Mouse (Mus musculus): ENCODE measurements around the gene Rce1. TPM values are rescaled to one million over a fixed set of nuclear protein-coding genes. Genes with fewer than 3 reads are reported as not detected.

Gene Rce1
- polyA plus RNA-seq, 1 experiment from 2014 or later: 74.4 TPM

GRCm38 (mm10) chr19:4612181-4612961, 13.1 kb downstream of the Rce1 start:
- 87% methylated on average over 19 of the region's 19 CpGs for WGBS
- Histone ChIP-seq H3K9me3 (no peaks in the 10 kb centered on the region), H3K27ac (no peak overlapping the region), H3K4me1 (peaks cover 29% of the 10 kb centered on the region), H3K27me3 (no peaks in the 10 kb centered on the region), H3K9ac (no peak overlapping the region), H3K4me2 (0 out of 2 replicates have a peak overlapping the region, but pooled peaks have one; percentile 1), H3K4me3 (no peak overlapping the region), H3K36me3 (peaks cover 20% of the 10 kb centered on the region)
- no peak for ATAC-seq (ENCODE audit: borderline replicate concordance, extremely low read depth, low FRiP score, low TSS enrichment)

GRCm38 (mm10) chr19:4610109-4610508, 15.3 kb downstream of the Rce1 start:
- no peak overlapping the region for H3K4me2 ChIP-seq
- no peak overlapping the region for H3K9ac ChIP-seq
- peaks cover 20% of the 10 kb centered on the region for H3K36me3 ChIP-seq
- H3K4me1 ChIP-seq: peaks cover 22% of the 10 kb centered on the region
- no peaks in the 10 kb centered on the region for H3K9me3 ChIP-seq
- ATAC-seq (ENCODE audit: borderline replicate concordance, extremely low read depth, low FRiP score, low TSS enrichment): no peak
- H3K27ac ChIP-seq: no peak overlapping the region
- 41% methylated on average over 4 of the region's 4 CpGs for WGBS
- no peak overlapping the region for H3K4me3 ChIP-seq
- no peaks in the 10 kb centered on the region for H3K27me3 ChIP-seq

GRCm38 (mm10) chr19:4608511-4608910, 16.9 kb downstream of the Rce1 start:
- no peak for ATAC-seq (ENCODE audit: borderline replicate concordance, extremely low read depth, low FRiP score, low TSS enrichment)
- Histone ChIP-seq H3K4me2 (no peak overlapping the region), H3K4me1 (peaks cover 20% of the 10 kb centered on the region), H3K9ac (no peak overlapping the region), H3K36me3 (peaks cover 20% of the 10 kb centered on the region), H3K9me3 (no peaks in the 10 kb centered on the region), H3K27me3 (no peaks in the 10 kb centered on the region), H3K27ac (no peak overlapping the region), H3K4me3 (no peak overlapping the region)
- WGBS: 81% methylated on average over 4 of the region's 4 CpGs

- H3K27me3 ChIP-seq: no peaks in the 10 kb centered on the region
- no peak overlapping the region for H3K4me2 ChIP-seq
- peaks cover 8% of the 10 kb centered on the region for H3K36me3 ChIP-seq
- no peak overlapping the region for H3K27ac ChIP-seq
- WGBS: 91% methylated on average over 12 of the region's 12 CpGs
- ATAC-seq (ENCODE audit: borderline replicate concordance, extremely low read depth, low FRiP score, low TSS enrichment): no peak
- peaks cover 13% of the 10 kb centered on the region; the same call in 1 of the 2 replicates for H3K4me1 ChIP-seq
- H3K9ac ChIP-seq: no peak overlapping the region
- H3K4me3 ChIP-seq: no peak overlapping the region
- no peaks in the 10 kb centered on the region for H3K9me3 ChIP-seq
These were observed 18.0 kb downstream of the Rce1 start for GRCm38 (mm10) chr19:4607406-4607805.

DNA sequence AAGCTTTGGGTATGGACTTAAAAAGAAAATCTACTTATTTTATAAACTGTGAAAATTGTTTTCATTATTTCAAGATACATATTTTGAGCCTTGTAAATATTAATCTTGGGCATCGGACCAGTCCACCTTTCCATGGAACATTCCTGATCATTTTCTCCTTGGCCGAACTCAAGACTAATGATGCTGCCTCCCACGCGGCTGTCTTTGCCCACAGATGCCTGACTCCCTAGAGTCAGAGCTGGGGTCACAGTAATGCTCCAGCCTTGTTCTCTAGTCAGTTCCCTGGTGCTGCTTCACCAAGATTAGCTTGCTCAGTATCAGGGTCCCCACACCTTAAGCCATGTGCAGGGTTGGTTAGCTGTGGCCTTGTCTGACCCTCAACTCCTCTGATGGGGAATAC, 19.8 kb downstream of the Rce1 start:
- Histone ChIP-seq H3K27ac (no peak overlapping the region), H3K4me2 (no peak overlapping the region), H3K9me3 (no peaks in the 10 kb centered on the region), H3K36me3 (no peaks in the 10 kb centered on the region), H3K27me3 (no peaks in the 10 kb centered on the region), H3K4me1 (peaks cover 13% of the 10 kb centered on the region; the same call in 1 of the 2 replicates), H3K4me3 (no peak overlapping the region), H3K9ac (no peak overlapping the region)
- ATAC-seq (ENCODE audit: borderline replicate concordance, extremely low read depth, low FRiP score, low TSS enrichment): no peak
- 65% methylated on average over 4 of the region's 4 CpGs for WGBS

- H3K27me3 ChIP-seq: no peaks in the 10 kb centered on the region
- ATAC-seq (ENCODE audit: borderline replicate concordance, extremely low read depth, low FRiP score, low TSS enrichment): peak; percentile 56
- H3K4me1 ChIP-seq: peaks cover 13% of the 10 kb centered on the region; the same call in 1 of the 2 replicates
- 0 out of 2 replicates have a peak overlapping the region, but pooled peaks have one; percentile 16 for H3K4me2 ChIP-seq
- H3K9ac ChIP-seq: no peak overlapping the region
- 37% methylated on average over 24 of the region's 24 CpGs for WGBS
- no peaks in the 10 kb centered on the region for H3K36me3 ChIP-seq
- no peak overlapping the region for H3K4me3 ChIP-seq
- no peak overlapping the region for H3K27ac ChIP-seq
- no peaks in the 10 kb centered on the region for H3K9me3 ChIP-seq
These were observed 21.4 kb downstream of the Rce1 start for GRCm38 (mm10) chr19:4603801-4604723.

- H3K4me3 ChIP-seq: no peak overlapping the region
- no peaks in the 10 kb centered on the region for H3K27me3 ChIP-seq
- WGBS: 82% methylated on average over 20 of the region's 20 CpGs
- no peak for ATAC-seq (ENCODE audit: borderline replicate concordance, extremely low read depth, low FRiP score, low TSS enrichment)
- H3K4me2 ChIP-seq: no peak overlapping the region
- H3K36me3 ChIP-seq: no peaks in the 10 kb centered on the region
- H3K9ac ChIP-seq: no peak overlapping the region
- no peak overlapping the region for H3K27ac ChIP-seq
- no peaks in the 10 kb centered on the region for H3K9me3 ChIP-seq
- H3K4me1 ChIP-seq: peaks cover 13% of the 10 kb centered on the region; the same call in 1 of the 2 replicates
These were observed 23.0 kb downstream of the Rce1 start for GRCm38 (mm10) chr19:4602459-4602858.

- H3K4me3 ChIP-seq: no peak overlapping the region
- no peaks in the 10 kb centered on the region for H3K27me3 ChIP-seq
- H3K4me2 ChIP-seq: no peak overlapping the region
- H3K9ac ChIP-seq: no peak overlapping the region
- H3K27ac ChIP-seq: no peak overlapping the region
- no peaks in the 10 kb centered on the region for H3K9me3 ChIP-seq
- 40% methylated on average over 2 of the region's 2 CpGs for WGBS
- H3K36me3 ChIP-seq: no peaks in the 10 kb centered on the region
- H3K4me1 ChIP-seq: no peaks in the 10 kb centered on the region
- ATAC-seq (ENCODE audit: borderline replicate concordance, extremely low read depth, low FRiP score, low TSS enrichment): no peak
These were observed 29.4 kb downstream of the Rce1 start for GRCm38 (mm10) chr19:4596071-4596470.

- Histone ChIP-seq H3K4me1 (no peaks in the 10 kb centered on the region), H3K9ac (no peak overlapping the region), H3K27ac (no peak overlapping the region), H3K4me3 (no peak overlapping the region), H3K9me3 (no peaks in the 10 kb centered on the region), H3K27me3 (no peaks in the 10 kb centered on the region), H3K4me2 (no peak overlapping the region), H3K36me3 (no peaks in the 10 kb centered on the region)
- WGBS: 62% methylated on average over 7 of the region's 7 CpGs
- ATAC-seq (ENCODE audit: borderline replicate concordance, extremely low read depth, low FRiP score, low TSS enrichment): no peak
These were observed 31.5 kb downstream of the Rce1 start for GRCm38 (mm10) chr19:4593792-4594522.

GRCm38 (mm10) chr19:4590025-4590424, 35.4 kb downstream of the Rce1 start:
- Histone ChIP-seq H3K9me3 (no peaks in the 10 kb centered on the region), H3K4me3 (no peak overlapping the region), H3K9ac (no peak overlapping the region), H3K4me2 (no peak overlapping the region), H3K27ac (no peak overlapping the region), H3K27me3 (no peaks in the 10 kb centered on the region), H3K36me3 (no peaks in the 10 kb centered on the region), H3K4me1 (no peaks in the 10 kb centered on the region)
- WGBS: 46% methylated on average over 3 of the region's 3 CpGs
- ATAC-seq (ENCODE audit: borderline replicate concordance, extremely low read depth, low FRiP score, low TSS enrichment): no peak

GRCm38 (mm10) chr19:4589081-4589480, 36.4 kb downstream of the Rce1 start:
- Histone ChIP-seq H3K27me3 (no peaks in the 10 kb centered on the region), H3K4me2 (no peak overlapping the region), H3K9me3 (no peaks in the 10 kb centered on the region), H3K27ac (no peak overlapping the region), H3K4me3 (no peak overlapping the region), H3K4me1 (no peaks in the 10 kb centered on the region), H3K9ac (no peak overlapping the region), H3K36me3 (no peaks in the 10 kb centered on the region)
- 52% methylated on average over 1 of the region's 1 CpGs for WGBS
- no peak for ATAC-seq (ENCODE audit: borderline replicate concordance, extremely low read depth, low FRiP score, low TSS enrichment)

Data from lung, embryonic 15.5 days (tissue).